Mouse (Mus musculus) lung, embryonic 14.5 days (tissue): Measurements from ENCODE around the gene Ssx2ip. TPM values are rescaled to one million over a fixed set of nuclear protein-coding genes. Genes with fewer than 3 reads are reported as not detected.

Source experiments
- ATAC-seq: fragments of 200-750 bp; cut with Nextera tagmentation; 2 replicates; pipeline ENCODE4 v1.8.0; 2017; ENCODE audit warnings: mild to moderate bottlenecking, moderate TSS enrichment, moderate library complexity; ENCODE audit not compliant: insufficient read depth
- DNase-seq: peaks from one replicate; pipeline ENCODE4 v3.0.0-alpha.2; 2015
- H3K27ac ChIP-seq: fragments of 300-500 bp; sonication (generic); 2 replicates; pipeline ENCODE4 v1.5.1; 2014; ENCODE audit warnings: low read depth, mild to moderate bottlenecking, moderate library complexity
- H3K27me3 ChIP-seq: fragments of 300-500 bp; sonication (generic); 2 replicates; pipeline ENCODE4 v1.6.1; 2014; ENCODE audit warnings: low read length, control low read depth; ENCODE audit not compliant: insufficient read depth
- H3K36me3 ChIP-seq: fragments of 300-500 bp; sonication (generic); 2 replicates; pipeline ENCODE4 v1.6.1; 2014; ENCODE audit warnings: control low read depth; ENCODE audit not compliant: insufficient read depth
- H3K4me1 ChIP-seq: fragments of 300-500 bp; sonication (generic); 2 replicates; pipeline ENCODE4 v1.6.1; 2014; ENCODE audit warnings: antibody characterized with exemption, control low read depth; ENCODE audit not compliant: insufficient read depth
- H3K4me2 ChIP-seq: fragments of 300-500 bp; sonication (generic); 2 replicates; pipeline ENCODE4 v1.6.1; 2014; ENCODE audit warnings: mild to moderate bottlenecking
- H3K4me3 ChIP-seq: fragments of 300-500 bp; sonication (generic); 2 replicates; pipeline ENCODE4 v1.5.1; 2014; ENCODE audit warnings: low read depth, low read length
- H3K9ac ChIP-seq: fragments of 300-500 bp; sonication (generic); 2 replicates; pipeline ENCODE4 v1.6.1; 2014
- H3K9me3 ChIP-seq: fragments of 300-500 bp; sonication (generic); 2 replicates; pipeline ENCODE4 v1.6.1; 2016; ENCODE audit warnings: low read depth, low read length, control low read depth
- CTCF ChIP-seq: IDR thresholded peaks from 2 replicates; pipeline ENCODE4 v1.5.1; 2016; ENCODE audit warnings: antibody characterized with exemption, low read depth
- WGBS: fragments of 180-500 bp; shearing (Covaris S2); extraction: QIAGEN DNeasy Blood & Tissue Kit; methylation state at CpG from one replicate; pipeline ENCODE4 v1.1.7; 2014; 5-methylcytosine and 5-hydroxymethylcytosine counted together
- polyA plus RNA-seq: library from polyadenylated mRNA; unstranded; fragments of >200 nt; fragmentation: Nextera tagmentation; extraction: Ambion mirVana; gene quantifications from 2 replicates; pipeline ENCODE4 v1.2.1, GENCODE M21; 2014

Gene Ssx2ip
- polyA plus RNA-seq, 1 experiment from 2014 or later: 30.5 TPM

DNA sequence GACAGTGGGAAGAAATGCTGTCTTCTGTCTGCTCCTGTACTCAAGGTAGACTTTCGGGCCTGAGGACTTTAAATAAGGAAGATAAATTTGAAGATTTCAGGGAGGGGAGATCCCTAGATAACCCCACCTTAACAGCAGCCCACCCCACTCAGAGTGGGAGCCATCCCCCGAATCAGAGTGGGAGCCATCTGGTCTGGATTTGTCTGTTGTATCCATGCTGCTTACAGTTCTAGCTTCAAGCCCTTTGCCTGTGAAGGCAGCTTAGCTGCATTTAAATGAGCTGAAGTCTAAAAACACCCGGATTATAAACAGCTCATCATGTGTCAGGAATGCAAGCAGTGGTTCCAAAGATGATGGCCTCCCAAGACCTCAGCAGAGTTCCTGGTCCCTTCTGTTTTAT lies 17.6 kb upstream of the Ssx2ip start:
- Histone ChIP-seq H3K4me3 (no peak overlapping the region), H3K9ac (no peak overlapping the region), H3K9me3 (no peaks in the 10 kb centered on the region), H3K36me3 (no peaks in the 10 kb centered on the region), H3K27me3 (no peaks in the 10 kb centered on the region), H3K27ac (no peak overlapping the region), H3K4me2 (no peak overlapping the region), H3K4me1 (no peaks in the 10 kb centered on the region)
- ATAC-seq (no peak), DNase-seq (no peak)
- no peak for TF ChIP-seq CTCF
- 64% methylated on average over 3 of the region's 3 CpGs for WGBS

DNA sequence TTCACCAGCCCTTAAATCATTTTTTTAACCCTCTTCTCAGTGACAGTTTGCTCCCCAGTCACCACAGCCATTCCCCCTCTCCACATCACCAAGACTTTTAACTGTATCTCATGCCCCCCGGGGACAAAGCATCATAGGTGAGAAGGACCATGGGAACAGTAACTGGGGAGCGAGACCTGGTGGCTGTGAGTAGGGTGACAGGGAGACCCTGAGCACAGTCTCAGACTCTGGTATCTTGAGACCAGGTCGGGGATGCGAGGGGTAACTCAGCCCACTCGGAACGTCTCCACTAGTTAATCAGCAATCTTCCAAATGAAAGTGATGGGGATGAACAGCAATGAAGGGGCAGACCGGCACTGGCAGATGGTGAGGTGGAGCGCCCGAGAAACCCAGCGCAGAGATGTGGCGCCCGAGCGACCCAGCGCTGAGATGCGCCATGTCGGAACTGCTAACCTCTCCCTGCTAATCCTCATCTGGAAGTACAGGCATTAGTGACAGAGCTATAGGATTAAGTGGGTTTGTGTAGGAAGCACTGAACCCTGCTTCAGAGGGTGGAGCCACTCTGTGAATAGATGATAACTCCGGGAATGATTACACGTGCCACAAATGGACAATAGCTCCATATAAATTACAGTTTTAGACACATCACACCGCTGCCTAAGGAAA lies 11.7 kb upstream of the Ssx2ip start:
- Histone ChIP-seq H3K9me3 (no peaks in the 10 kb centered on the region), H3K4me2 (peak overlapping the region; percentile 18), H3K4me1 (no peaks in the 10 kb centered on the region), H3K9ac (no peak overlapping the region), H3K27me3 (no peaks in the 10 kb centered on the region), H3K4me3 (no peak overlapping the region), H3K36me3 (no peaks in the 10 kb centered on the region), H3K27ac (no peak overlapping the region)
- DNase-seq: no peak
- WGBS: 69% methylated on average over 19 of the region's 19 CpGs
- no peak for ATAC-seq
- no peak for TF ChIP-seq CTCF

DNA sequence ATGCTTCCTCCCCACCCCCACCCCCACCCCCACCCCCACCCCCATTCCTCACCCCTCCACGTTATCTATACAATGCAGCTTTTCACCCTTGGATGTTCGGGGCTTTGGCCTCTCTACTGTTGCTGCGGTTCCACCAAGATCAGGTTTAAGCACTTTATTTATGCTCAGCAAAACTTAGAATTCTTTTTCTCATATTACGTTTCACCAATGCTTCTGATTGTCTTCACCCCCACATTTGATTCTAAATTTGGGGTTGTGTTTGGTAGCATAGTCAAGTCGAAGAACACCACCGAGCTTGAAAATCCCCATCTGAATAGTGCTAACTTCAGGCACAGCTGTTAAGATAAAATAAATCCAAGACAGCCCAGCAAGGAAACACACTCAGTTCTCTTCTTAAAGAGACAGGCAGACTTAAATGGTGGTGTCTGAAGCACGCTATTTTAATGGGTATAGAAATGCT lies 10.8 kb upstream of the Ssx2ip start:
- H3K9me3 ChIP-seq: no peaks in the 10 kb centered on the region
- no peaks in the 10 kb centered on the region for H3K4me1 ChIP-seq
- no peaks in the 10 kb centered on the region for H3K36me3 ChIP-seq
- WGBS: 20% methylated on average over 7 of the region's 7 CpGs
- ATAC-seq (no peak), DNase-seq (no peak)
- no peak overlapping the region for H3K9ac ChIP-seq
- TF ChIP-seq CTCF: no peak
- H3K4me2 ChIP-seq: peak overlapping the region; percentile 31
- H3K4me3 ChIP-seq: no peak overlapping the region
- no peaks in the 10 kb centered on the region for H3K27me3 ChIP-seq
- H3K27ac ChIP-seq: no peak overlapping the region

DNA sequence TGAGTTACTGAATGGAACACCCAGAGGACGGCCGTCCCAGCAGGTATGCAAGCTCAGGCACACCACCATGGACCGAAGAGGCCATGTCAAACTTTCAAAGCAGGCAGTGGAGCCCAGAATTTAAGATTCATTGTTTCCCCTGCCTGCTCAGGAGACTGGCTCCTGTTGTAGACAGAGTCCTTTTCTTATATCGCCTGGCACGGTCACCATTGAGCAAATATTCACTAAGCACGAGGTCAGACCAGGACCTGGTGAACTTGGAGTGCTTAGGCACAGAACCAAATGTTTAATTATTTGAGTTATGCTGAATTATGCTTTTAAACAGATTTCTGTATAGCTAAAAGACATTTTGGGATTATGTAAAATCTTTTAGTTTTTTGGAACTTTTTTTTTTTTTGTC lies 8.2 kb upstream of the Ssx2ip start:
- TF ChIP-seq CTCF: no peak
- Histone ChIP-seq H3K27ac (no peak overlapping the region), H3K9me3 (no peaks in the 10 kb centered on the region), H3K4me2 (no peak overlapping the region), H3K9ac (no peak overlapping the region), H3K27me3 (no peaks in the 10 kb centered on the region), H3K4me3 (no peak overlapping the region), H3K4me1 (no peaks in the 10 kb centered on the region), H3K36me3 (no peaks in the 10 kb centered on the region)
- DNase-seq (no peak), ATAC-seq (no peak)
- WGBS: 47% methylated on average over 6 of the region's 6 CpGs

DNA sequence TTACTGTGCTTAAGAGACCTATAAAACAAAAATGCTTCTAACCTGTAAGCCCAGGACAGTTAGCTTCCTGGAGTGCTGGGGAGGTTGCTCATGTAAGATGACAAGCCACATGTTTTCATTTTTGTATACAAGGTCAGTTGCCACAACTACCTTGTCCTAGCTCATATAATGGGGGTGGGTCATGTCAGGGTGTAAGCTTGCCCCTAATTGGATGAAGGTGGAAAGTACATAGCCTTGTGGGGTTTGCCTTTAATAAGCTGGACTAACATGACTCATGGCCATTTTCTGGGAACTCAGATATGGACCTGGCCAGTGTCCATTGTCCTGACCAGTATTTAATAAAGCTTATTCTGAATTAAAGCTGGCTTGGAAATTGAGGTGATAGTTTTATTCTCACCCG lies 7.5 kb upstream of the Ssx2ip start:
- H3K4me2 ChIP-seq: no peak overlapping the region
- no peak overlapping the region for H3K9ac ChIP-seq
- DNase-seq (no peak), ATAC-seq (no peak)
- 73% methylated on average over 1 of the region's 1 CpGs for WGBS
- H3K4me1 ChIP-seq: no peaks in the 10 kb centered on the region
- H3K27me3 ChIP-seq: no peaks in the 10 kb centered on the region
- no peak for TF ChIP-seq CTCF
- no peaks in the 10 kb centered on the region for H3K9me3 ChIP-seq
- no peaks in the 10 kb centered on the region for H3K36me3 ChIP-seq
- H3K4me3 ChIP-seq: no peak overlapping the region
- H3K27ac ChIP-seq: no peak overlapping the region

DNA sequence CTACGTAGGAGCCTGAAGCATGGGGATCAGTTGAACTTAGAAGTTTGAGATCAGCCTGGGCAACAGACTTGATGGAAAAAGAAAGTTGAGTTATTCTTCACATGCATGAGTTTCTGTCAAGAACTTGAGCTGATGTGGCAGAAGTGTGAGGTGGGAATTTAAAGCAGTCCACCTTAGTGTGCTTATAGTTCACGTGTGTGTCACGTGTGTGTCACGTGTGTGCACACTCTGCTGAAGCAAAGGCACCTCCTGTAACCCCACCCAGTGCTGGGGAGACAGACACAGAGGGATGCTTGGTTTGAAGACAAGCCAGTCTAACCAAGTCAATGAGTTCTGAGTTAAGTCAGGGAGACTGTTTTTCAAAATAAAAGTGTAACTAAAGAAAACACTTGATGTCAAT lies 6.6 kb upstream of the Ssx2ip start:
- no peaks in the 10 kb centered on the region for H3K4me1 ChIP-seq

DNA sequence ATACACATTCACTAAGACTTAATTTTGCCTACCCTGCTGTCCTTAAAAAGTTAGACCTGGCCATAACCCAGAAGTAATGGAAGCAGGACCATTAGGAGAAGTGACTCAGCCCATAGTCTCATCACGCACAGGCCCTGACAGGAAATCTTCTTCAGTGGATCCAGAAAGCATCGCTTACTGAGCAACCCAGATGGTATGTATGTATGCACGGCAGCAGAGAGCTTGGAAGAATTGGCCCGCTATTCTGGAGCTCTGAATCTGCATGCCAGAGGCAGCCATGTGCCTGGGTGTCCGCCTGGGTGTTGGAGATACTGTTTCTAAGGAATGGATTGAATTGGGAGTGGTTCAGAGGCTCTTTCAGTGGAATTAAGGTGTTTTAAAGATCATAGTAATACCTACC lies 5.2 kb upstream of the Ssx2ip start:
- H3K4me1 ChIP-seq: no peaks in the 10 kb centered on the region
- H3K9me3 ChIP-seq: no peaks in the 10 kb centered on the region; the same call in 1 of the 2 replicates
- no peak overlapping the region for H3K4me2 ChIP-seq
- no peaks in the 10 kb centered on the region for H3K27me3 ChIP-seq
- H3K9ac ChIP-seq: no peak overlapping the region
- no peak overlapping the region for H3K4me3 ChIP-seq
- no peak overlapping the region for H3K27ac ChIP-seq
- no peak for DNase-seq
- WGBS: 79% methylated on average over 5 of the region's 5 CpGs
- ATAC-seq: no peak
- H3K36me3 ChIP-seq: no peaks in the 10 kb centered on the region
- TF ChIP-seq CTCF: no peak

More for the DNA sequence above, 6.6 kb upstream of the Ssx2ip start:
- Histone ChIP-seq H3K4me3 (no peak overlapping the region), H3K36me3 (no peaks in the 10 kb centered on the region), H3K27me3 (no peaks in the 10 kb centered on the region), H3K27ac (no peak overlapping the region), H3K9ac (no peak overlapping the region), H3K9me3 (no peaks in the 10 kb centered on the region; the same call in 1 of the 2 replicates), H3K4me2 (no peak overlapping the region)
- ATAC-seq (no peak), DNase-seq (no peak)
- no peak for TF ChIP-seq CTCF
- 83% methylated on average over 4 of the region's 4 CpGs for WGBS
